Mouse (Mus musculus) leukemia stem cell, adult 10-12 weeks (primary cell): Measurements from ENCODE around the gene Olfr51. TPM values are rescaled to one million over a fixed set of nuclear protein-coding genes. Genes with fewer than 3 reads are reported as not detected.

Source experiments
- polyA plus RNA-seq: library from polyadenylated mRNA; stranded (reverse); fragments of >175 nt; gene quantifications from 2 replicates; pipeline ENCODE4 v1.2.3, GENCODE M21; 2012; ENCODE audit warnings: low replicate concordance

Gene Olfr51
- not detected in 2 replicates for polyA plus RNA-seq

GRCm38 (mm10) chr11:51003296-51003695 is at the start of gene Olfr51:
Gene Olfr51, plus strand, starts transcription at chr11:51003596.

GRCm38 (mm10) chr11:50953665-50954064 is 49.7 kb upstream of the Olfr51 start, which contains the start of gene Prop1:
Gene Prop1, minus strand, starts transcription at chr11:50953765.

GRCm38 (mm10) chr11:50966230-50966629 is 37.2 kb upstream of the Olfr51 start, which contains the start of gene Olfr1378:
Gene Olfr1378, plus strand, starts transcription at chr11:50966530.

GRCm38 (mm10) chr11:50981667-50982066 is 21.7 kb upstream of the Olfr51 start, which contains the start of gene Olfr1377:
Gene Olfr1377, plus strand, starts transcription at chr11:50981967.

GRCm38 (mm10) chr11:51013936-51014335 is 10.5 kb downstream of the Olfr51 start, which contains the start of gene Olfr54:
Gene Olfr54, plus strand, starts transcription at chr11:51014236.

GRCm38 (mm10) chr11:51047809-51048208 is 44.4 kb downstream of the Olfr51 start, which contains the start of gene Olfr1375:
Gene Olfr1375, plus strand, starts transcription at chr11:51048109.

GRCm38 (mm10) chr11:51059151-51059571 is 55.8 kb downstream of the Olfr51 start, which contains the start of gene Zfp354a:
Gene Zfp354a, plus strand, starts transcription at chr11:51059257.

Other genes starting within 250 kb of the Olfr51 start
- 0.10 TPM in 1 of 2 replicates, not detected in the other for gene Zfp354c, start 175.9 kb upstream of the Olfr51 start, polyA plus RNA-seq
- gene Zfp879, start 162.0 kb upstream of the Olfr51 start, polyA plus RNA-seq = 0.16 TPM in 1 of 2 replicates, not detected in the other
- gene Grm6, start 152.9 kb upstream of the Olfr51 start, polyA plus RNA-seq = 0.28 and 0.30 TPM in 2 replicates
- not detected in 2 replicates for gene Zfp454, start 115.9 kb upstream of the Olfr51 start, polyA plus RNA-seq
- not detected in 2 replicates for gene Zfp2, start 87.4 kb upstream of the Olfr51 start, polyA plus RNA-seq
- not detected in 2 replicates for gene Zfp354b, start 72.0 kb upstream of the Olfr51 start, polyA plus RNA-seq
- gene 4933414I15Rik, start 59.8 kb upstream of the Olfr51 start, polyA plus RNA-seq = not detected in 2 replicates
- not detected in 2 replicates for gene Prop1, start 49.8 kb upstream of the Olfr51 start, polyA plus RNA-seq
- not detected in 2 replicates for gene Olfr1378, start 37.1 kb upstream of the Olfr51 start, polyA plus RNA-seq
- not detected in 2 replicates for gene Olfr1377, start 21.6 kb upstream of the Olfr51 start, polyA plus RNA-seq
- gene Olfr54, start 10.6 kb downstream of the Olfr51 start, polyA plus RNA-seq = not detected in 2 replicates
- gene Olfr1375, start 44.5 kb downstream of the Olfr51 start, polyA plus RNA-seq = not detected in 2 replicates
- gene Zfp354a, start 55.7 kb downstream of the Olfr51 start, polyA plus RNA-seq = not detected in 2 replicates
- not detected in 2 replicates for gene Gm12569, start 216.9 kb downstream of the Olfr51 start, polyA plus RNA-seq